Comparison of ENCODE assay signal across 18 mouse cellular contexts in genomic region chr13:14113746-14114528, GRCm38 (mm10). TPM values are rescaled to one million over a fixed set of nuclear protein-coding genes. Genes with fewer than 3 reads are reported as not detected.
DNase-seq lines count a peak whose midpoint lies in the region; ATAC-seq and TF ChIP-seq lines count a peak whose summit lies in the region.
"Had no signal": no experiment of that assay in that cellular context is flagged by ENCODE, and none has a peak within 500 bp of the region (broad histone marks: within the 10 kb centered on the region; RNA-seq: fewer than 3 reads in every experiment).

No protein-coding gene starts in this region.

- no peak overlapping the region for H3K4me2 ChIP-seq in forebrain, embryonic 11.5 days (ENCODE audit: low read depth, low read length, severe bottlenecking)
- H3K4me2 ChIP-seq in hindbrain, embryonic 15.5 days = no peak overlapping the region
- H3K4me2 ChIP-seq in neural tube, embryonic 12.5 days (replicated peaks) = no peak overlapping the region
- H3K4me2 ChIP-seq: embryonic facial prominence, embryonic 12.5 days; heart, embryonic 12.5 days; limb, embryonic 15.5 days; lung, embryonic 14.5 days; stomach, embryonic 15.5 days had no signal

- DNase-seq in forebrain, embryonic 11.5 days (ENCODE audit: low spot score) = peak; percentile 49
- no peak for DNase-seq in forebrain, embryonic 10.5 days (ENCODE audit: extremely low spot score, low spot score)
- DNase-seq in brain, embryonic 14.5 days (ENCODE audit: low read depth) = peak; percentile 72
- no peak for DNase-seq in thymus, postnatal 10 days (ENCODE audit: low spot score in 2 of 2)
- no peak for DNase-seq in left cerebral cortex, postnatal 36 days (ENCODE audit: low spot score in 2 of 2)
- DNase-seq in spleen, postnatal 14 days (ENCODE audit: low spot score in 2 of 2) = no peak
- DNase-seq: cerebellum, postnatal 10 days; gastrocnemius, postnatal 14 days; heart, postnatal 4 days; kidney, adult 2 months; lung, embryonic 14.5 days; thymus, postnatal 25 days had no signal

- WGBS in forebrain, embryonic 11.5 days = 56% methylated on average over 4 of the region's 4 CpGs
- WGBS in forebrain, embryonic 10.5 days = 84% methylated on average over 4 of the region's 4 CpGs
- WGBS in hindbrain, embryonic 15.5 days = 48% methylated on average over 4 of the region's 4 CpGs
- WGBS in neural tube, embryonic 12.5 days = 55% methylated on average over 4 of the region's 4 CpGs

- no peak for TF ChIP-seq CTCF in brain, embryonic 14.5 days (IDR thresholded peaks at IDR 0.05; ENCODE audit: borderline replicate concordance, extremely low read depth, insufficient read depth, insufficient read length)

- no peak overlapping the region for H3K9ac ChIP-seq in forebrain, embryonic 11.5 days (ENCODE audit: low read length)
- no peak overlapping the region for H3K9ac ChIP-seq in hindbrain, embryonic 15.5 days
- H3K9ac ChIP-seq in neural tube, embryonic 12.5 days = no peak overlapping the region
- H3K9ac ChIP-seq: embryonic facial prominence, embryonic 12.5 days; heart, embryonic 12.5 days; limb, embryonic 15.5 days; lung, embryonic 14.5 days; stomach, embryonic 15.5 days had no signal

- no peak for TF ChIP-seq POLR2A in brain, embryonic 14.5 days (IDR thresholded peaks at IDR 0.05; ENCODE audit: borderline replicate concordance, extremely low read depth, insufficient read depth, insufficient read length, poor library complexity, severe bottlenecking)

- ATAC-seq in forebrain, embryonic 11.5 days (replicated peaks; ENCODE audit: low FRiP score) = peak; percentile 89
- peak; percentile 66; the same call in 1 of the 2 replicates for ATAC-seq in hindbrain, embryonic 15.5 days (ENCODE audit: low FRiP score, low read depth)
- ATAC-seq in neural tube, embryonic 12.5 days (ENCODE audit: low FRiP score, low read depth) = peak; percentile 77

- H3K27me3 ChIP-seq in forebrain, embryonic 11.5 days (ENCODE audit: control insufficient read depth, insufficient read depth, low read length) = no peaks in the 10 kb centered on the region
- H3K27me3 ChIP-seq in forebrain, embryonic 10.5 days (ENCODE audit: poor library complexity, severe bottlenecking) = no peaks in the 10 kb centered on the region
- no peaks in the 10 kb centered on the region for H3K27me3 ChIP-seq in hindbrain, embryonic 15.5 days
- H3K27me3 ChIP-seq in neural tube, embryonic 12.5 days (replicated peaks) = no peaks in the 10 kb centered on the region
- H3K27me3 ChIP-seq: embryonic facial prominence, embryonic 12.5 days; heart, embryonic 12.5 days; limb, embryonic 15.5 days; stomach, embryonic 15.5 days had no signal

- H3K36me3 ChIP-seq in forebrain, embryonic 11.5 days (ENCODE audit: control insufficient read depth, insufficient read depth, low read length) = no peaks in the 10 kb centered on the region
- no peaks in the 10 kb centered on the region for H3K36me3 ChIP-seq in forebrain, embryonic 10.5 days (replicated peaks)
- no peaks in the 10 kb centered on the region for H3K36me3 ChIP-seq in hindbrain, embryonic 15.5 days
- H3K36me3 ChIP-seq in neural tube, embryonic 12.5 days = no peaks in the 10 kb centered on the region
- H3K36me3 ChIP-seq: embryonic facial prominence, embryonic 12.5 days; heart, embryonic 12.5 days; limb, embryonic 15.5 days; stomach, embryonic 15.5 days had no signal

- H3K27ac ChIP-seq in forebrain, embryonic 11.5 days (ENCODE audit: low read depth, low read length) = 0 out of 2 replicates have a peak overlapping the region, but pooled peaks have one; percentile 7
- H3K27ac ChIP-seq in forebrain, embryonic 10.5 days = no peak overlapping the region
- H3K27ac ChIP-seq in hindbrain, embryonic 15.5 days (replicated peaks) = peak overlapping the region; percentile 64
- no peak overlapping the region for H3K27ac ChIP-seq in neural tube, embryonic 12.5 days
- H3K27ac ChIP-seq: embryonic facial prominence, embryonic 12.5 days; limb, embryonic 15.5 days; stomach, embryonic 15.5 days had no signal

- H3K4me3 ChIP-seq in forebrain, embryonic 11.5 days (ENCODE audit: low read depth, low read length) = no peak overlapping the region
- H3K4me3 ChIP-seq in forebrain, embryonic 10.5 days = no peak overlapping the region
- no peak overlapping the region for H3K4me3 ChIP-seq in hindbrain, embryonic 15.5 days
- H3K4me3 ChIP-seq in neural tube, embryonic 12.5 days = no peak overlapping the region
- H3K4me3 ChIP-seq: embryonic facial prominence, embryonic 12.5 days; heart, embryonic 12.5 days; limb, embryonic 15.5 days; stomach, embryonic 15.5 days had no signal

- intact Hi-C loops in left cerebral cortex, postnatal 36 days (cut with DNase I) = no loop called here

- H3K4me1 ChIP-seq in forebrain, embryonic 11.5 days (replicated peaks; ENCODE audit: control insufficient read depth, insufficient read depth, low read length) = no peaks in the 10 kb centered on the region
- H3K4me1 ChIP-seq in forebrain, embryonic 10.5 days = peaks cover 20% of the 10 kb centered on the region
- H3K4me1 ChIP-seq in hindbrain, embryonic 15.5 days (replicated peaks) = peaks cover 15% of the 10 kb centered on the region
- H3K4me1 ChIP-seq in neural tube, embryonic 12.5 days = peaks cover 4% of the 10 kb centered on the region; the same call in 1 of the 2 replicates
- H3K4me1 ChIP-seq: embryonic facial prominence, embryonic 12.5 days; limb, embryonic 15.5 days; stomach, embryonic 15.5 days had no signal

- H3K9me3 ChIP-seq in forebrain, embryonic 11.5 days (ENCODE audit: control insufficient read depth, low read length) = no peaks in the 10 kb centered on the region
- no peaks in the 10 kb centered on the region for H3K9me3 ChIP-seq in forebrain, embryonic 10.5 days
- no peaks in the 10 kb centered on the region for H3K9me3 ChIP-seq in hindbrain, embryonic 15.5 days
- H3K9me3 ChIP-seq in neural tube, embryonic 12.5 days = no peaks in the 10 kb centered on the region
- H3K9me3 ChIP-seq: embryonic facial prominence, embryonic 12.5 days; heart, embryonic 12.5 days; limb, embryonic 15.5 days; stomach, embryonic 15.5 days had no signal

RNA-seq across cellular contexts. Expression of gene Ggps1, which starts 50.6 kb away (rescaled TPM):
- 64.9 and 71.9 TPM in 2 replicates for polyA plus RNA-seq in forebrain, embryonic 11.5 days (2014; fragmentation: Nextera tagmentation; extraction: Ambion mirVana)
- polyA plus RNA-seq in forebrain, embryonic 10.5 days (2016; fragmentation: Nextera tagmentation; extraction: Ambion mirVana) = 54.8 and 56.3 TPM in 2 replicates
- polyA plus RNA-seq in brain, embryonic 14.5 days (2012; rRNA removed) = 40.2 and 43.3 TPM in 2 replicates
- 71.2 and 72.3 TPM in 2 replicates for polyA plus RNA-seq in hindbrain, embryonic 15.5 days (2015; fragmentation: Nextera tagmentation; extraction: Ambion mirVana)
- 71.5 and 72.9 TPM in 2 replicates for polyA plus RNA-seq in neural tube, embryonic 12.5 days (2016; fragmentation: Nextera tagmentation; extraction: Ambion mirVana)
- 10 to 100 TPM; 64.1 to 66.1 TPM for total RNA-seq in left cerebral cortex, postnatal 36 days (2021)

RNA-seq across cellular contexts. Expression of gene Arid4b, which starts 50.9 kb away (rescaled TPM):
- 84.1 and 97.3 TPM in 2 replicates for polyA plus RNA-seq in forebrain, embryonic 11.5 days (2014; fragmentation: Nextera tagmentation; extraction: Ambion mirVana)
- polyA plus RNA-seq in forebrain, embryonic 10.5 days (2016; fragmentation: Nextera tagmentation; extraction: Ambion mirVana) = 67.2 and 71.4 TPM in 2 replicates
- 27.1 and 32.2 TPM in 2 replicates for polyA plus RNA-seq in brain, embryonic 14.5 days (2012; rRNA removed)
- polyA plus RNA-seq in hindbrain, embryonic 15.5 days (2015; fragmentation: Nextera tagmentation; extraction: Ambion mirVana) = 62.7 and 74.7 TPM in 2 replicates
- 93.8 and 94.1 TPM in 2 replicates for polyA plus RNA-seq in neural tube, embryonic 12.5 days (2016; fragmentation: Nextera tagmentation; extraction: Ambion mirVana)
- 10 to 100 TPM; 39.5 to 55.9 TPM for total RNA-seq in left cerebral cortex, postnatal 36 days (2021)

Comparison
In these comparisons a context has a peak if more than half of its experiments do, and no peak if none do; other contexts are left out.
1. DNase-seq: peak in forebrain, embryonic 11.5 days (single experiment) and brain, embryonic 14.5 days (single experiment); none in forebrain, embryonic 10.5 days (single experiment), thymus, postnatal 10 days (0 of 2), left cerebral cortex, postnatal 36 days (0 of 2) and spleen, postnatal 14 days (0 of 2).
2. H3K27ac ChIP-seq: peak in forebrain, embryonic 11.5 days (single experiment) and hindbrain, embryonic 15.5 days (single experiment); none in forebrain, embryonic 10.5 days (single experiment) and neural tube, embryonic 12.5 days (single experiment).
3. Peak in every context shown above with its lines, with median percentiles within 50 percentile points of each other: ATAC-seq.